Mouse (Mus musculus) lung, postnatal 25 days (tissue): ENCODE data around the gene Bace2.

Experiments
- DNase-seq: peaks from one replicate; pipeline ENCODE4 v3.0.0; 2022; ENCODE audit warnings: low spot score

Gene Bace2

GRCm38 (mm10) chr16:97356499-97357187 lies at the start of gene Bace2:
Gene Bace2, plus strand, starts transcription at chr16:97356742.
- DNase-seq: peak; percentile 59

DNA sequence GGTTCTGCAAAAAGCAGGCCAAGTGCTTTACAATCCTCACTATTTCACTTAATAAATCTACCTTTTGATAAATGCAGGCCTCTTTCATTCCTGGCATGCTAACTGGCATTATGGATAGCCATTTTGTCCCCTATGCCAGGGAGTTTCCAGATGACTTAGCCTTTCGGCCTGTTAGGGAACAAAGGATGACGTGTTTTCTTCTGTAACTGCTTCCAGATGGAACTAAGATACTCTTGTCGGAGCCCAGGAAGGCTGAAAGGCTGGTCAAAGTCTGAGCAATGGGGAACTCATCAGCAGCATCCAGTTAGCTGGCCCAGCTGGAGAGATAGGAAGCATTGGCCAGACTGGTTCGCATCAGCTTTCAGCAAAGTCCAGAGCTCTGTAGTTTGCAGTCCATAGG lies 48.9 kb upstream of the Bace2 start:
- no peak for DNase-seq

DNA sequence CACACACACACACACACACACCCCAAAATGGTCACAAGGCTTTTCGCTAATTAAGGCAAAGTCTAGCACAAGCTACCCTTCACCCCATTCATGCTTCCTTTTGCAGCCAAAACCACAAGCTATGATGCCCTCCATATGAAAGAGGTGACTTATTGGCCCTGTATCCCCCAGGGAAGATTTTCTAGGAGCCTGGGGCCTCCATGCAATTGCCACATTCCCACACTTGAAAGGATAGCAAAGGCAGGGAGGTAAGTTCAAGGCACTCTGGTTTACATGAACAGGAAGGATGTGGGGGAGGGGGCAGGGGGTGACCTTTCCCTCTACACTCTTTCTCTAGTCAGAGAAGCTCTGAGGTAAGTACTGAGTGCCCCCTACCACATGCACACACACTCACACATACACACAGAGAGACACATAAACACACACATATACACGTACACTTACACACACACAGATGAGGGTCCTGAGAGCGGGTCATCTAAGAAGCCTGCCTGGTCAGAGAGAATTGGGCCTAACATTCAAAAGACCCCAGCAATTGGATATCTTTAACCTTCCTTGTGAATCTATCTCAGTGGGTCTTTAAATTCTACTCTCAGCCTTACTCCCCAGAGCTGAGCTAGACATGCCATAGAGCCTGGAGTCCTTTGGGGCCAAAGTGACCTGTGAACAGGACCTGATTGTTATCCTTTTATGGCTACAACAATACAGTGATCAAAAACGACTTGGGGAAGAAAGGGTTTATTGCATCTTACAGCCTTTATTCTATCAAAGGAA lies 46.6 kb upstream of the Bace2 start:
- no peak for DNase-seq

- no peak for DNase-seq
These were observed 46.0 kb upstream of the Bace2 start for GRCm38 (mm10) chr16:97310570-97310846.

GRCm38 (mm10) chr16:97312960-97313686 lies 43.4 kb upstream of the Bace2 start:
- peak; percentile 66 for DNase-seq

GRCm38 (mm10) chr16:97321576-97321975 lies 35.0 kb upstream of the Bace2 start:
- no peak for DNase-seq

DNA sequence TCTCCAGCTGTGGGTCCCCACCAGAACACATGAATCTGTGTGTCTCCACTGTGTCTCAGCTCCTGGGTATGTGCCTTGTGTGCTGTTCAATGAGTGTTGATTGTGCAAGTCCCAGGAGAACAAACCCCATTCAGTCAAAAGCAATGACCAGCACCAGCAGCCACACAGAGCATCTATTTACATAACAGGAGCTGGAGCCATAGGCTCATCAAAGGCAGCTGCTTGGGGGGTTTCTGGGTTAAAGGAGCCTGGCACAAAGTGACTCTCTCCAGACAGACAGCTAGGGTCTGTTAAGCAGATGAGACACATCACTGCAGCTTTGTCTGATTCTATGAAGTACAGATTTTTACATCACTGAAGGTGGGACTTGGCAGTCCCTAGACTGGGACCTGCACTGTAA lies 33.9 kb upstream of the Bace2 start:
- DNase-seq: no peak

DNA sequence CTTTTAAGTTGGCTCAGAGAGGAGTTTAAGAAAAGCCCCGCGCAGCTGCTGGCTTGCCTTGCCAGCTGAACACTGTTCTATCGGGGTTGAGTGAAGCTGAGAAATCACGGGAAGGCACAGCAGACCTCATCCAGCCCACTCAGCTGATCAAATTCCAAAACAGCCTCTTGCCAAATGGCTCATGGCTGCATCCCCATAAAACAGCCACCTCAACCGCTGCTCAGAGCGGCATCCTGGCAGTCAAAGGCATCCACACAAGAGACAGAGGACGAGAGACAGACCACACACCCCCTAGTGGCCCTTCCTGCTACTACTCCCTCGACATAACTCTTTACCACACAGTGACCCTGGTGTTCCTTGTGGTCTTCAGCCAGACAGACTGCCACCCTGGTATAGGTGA lies 30.6 kb upstream of the Bace2 start:
- DNase-seq: no peak

GRCm38 (mm10) chr16:97328602-97329001 lies 27.9 kb upstream of the Bace2 start:
- no peak for DNase-seq

GRCm38 (mm10) chr16:97353013-97353412 lies 3.5 kb upstream of the Bace2 start:
- DNase-seq: no peak

DNA sequence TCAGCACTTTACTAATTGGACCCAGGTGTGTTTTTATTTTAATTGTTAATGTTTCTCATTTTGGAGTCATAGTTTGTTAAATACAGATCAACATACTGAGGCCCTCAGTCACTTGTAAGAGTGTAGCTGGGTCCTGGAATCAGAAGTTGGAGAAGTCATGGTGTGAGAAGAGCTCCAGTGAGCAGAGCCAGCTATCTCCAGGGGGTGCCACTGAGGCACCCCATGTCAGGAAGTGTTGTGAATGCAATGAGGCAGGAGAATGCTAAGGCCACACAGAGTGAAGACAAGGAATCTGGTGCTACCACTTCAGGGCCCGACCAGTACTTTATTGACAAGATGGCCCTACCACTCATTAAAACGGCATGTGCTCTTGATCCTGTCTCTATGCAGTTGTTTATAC lies 1.9 kb upstream of the Bace2 start:
- no peak for DNase-seq

DNA sequence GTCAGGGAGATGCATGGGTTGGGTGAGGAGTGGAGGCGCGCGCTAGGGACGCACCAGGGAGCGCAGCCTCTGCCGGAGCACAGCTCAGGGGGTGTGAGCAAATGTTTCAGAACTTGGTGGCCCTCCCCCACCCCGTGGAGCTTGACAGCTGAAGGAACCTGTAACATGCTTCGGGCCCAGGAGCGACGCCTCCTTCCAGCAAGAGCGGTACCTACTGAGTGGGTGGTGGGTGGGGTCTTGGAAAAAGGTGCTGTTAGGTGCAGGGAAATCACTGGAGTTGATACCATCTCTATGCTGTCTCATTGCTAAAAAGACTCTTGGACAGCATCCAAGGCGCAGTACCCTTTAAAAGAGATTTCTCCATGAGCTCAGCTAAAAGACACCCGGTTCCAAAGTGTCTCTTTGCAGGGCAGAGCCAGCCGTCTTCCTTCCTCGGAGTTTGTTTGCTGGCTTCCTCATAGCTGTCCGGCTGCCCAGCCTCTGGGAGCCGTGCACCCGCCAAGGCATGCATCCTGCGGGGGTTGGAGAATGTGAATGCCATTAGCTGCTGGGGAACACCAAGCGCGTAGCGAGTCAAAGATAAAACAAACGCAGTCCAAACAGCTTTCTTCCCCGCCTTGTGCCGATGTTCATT lies 763 bp downstream of the Bace2 start:
- peak; percentile 35 for DNase-seq

DNA sequence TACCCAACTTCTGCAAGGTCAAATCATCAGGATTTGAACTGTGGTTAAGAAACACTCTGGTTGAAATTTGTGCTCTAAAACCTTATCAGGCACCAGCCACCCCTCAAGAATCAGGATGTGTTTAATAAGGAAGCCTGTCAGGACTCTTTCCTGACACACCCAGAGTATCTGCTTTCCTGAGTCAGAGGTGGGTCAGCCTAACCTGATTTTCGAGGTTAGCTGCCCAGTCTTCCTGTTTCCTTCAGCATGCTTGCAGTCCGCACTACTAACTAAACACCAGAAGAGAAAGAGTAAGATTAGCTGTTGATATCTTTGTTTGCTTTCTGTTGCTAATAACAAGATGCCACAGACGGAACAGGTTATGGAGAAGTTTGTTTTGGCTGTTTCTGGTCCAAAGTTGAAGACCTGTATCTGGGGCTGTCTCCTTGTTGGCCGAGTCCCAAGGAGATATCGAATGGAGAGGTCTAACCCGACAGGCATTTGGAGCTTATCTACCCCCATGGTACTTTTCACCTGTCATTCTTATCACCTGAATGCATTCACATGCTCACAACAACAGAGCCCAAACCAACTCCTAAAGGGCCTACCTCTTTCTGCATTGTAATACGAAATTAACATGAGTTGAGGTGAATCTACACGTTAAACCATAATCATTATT lies 5.8 kb downstream of the Bace2 start:
- peak; percentile 18 for DNase-seq

GRCm38 (mm10) chr16:97366141-97366540 lies 9.6 kb downstream of the Bace2 start:
- DNase-seq: no peak

DNA sequence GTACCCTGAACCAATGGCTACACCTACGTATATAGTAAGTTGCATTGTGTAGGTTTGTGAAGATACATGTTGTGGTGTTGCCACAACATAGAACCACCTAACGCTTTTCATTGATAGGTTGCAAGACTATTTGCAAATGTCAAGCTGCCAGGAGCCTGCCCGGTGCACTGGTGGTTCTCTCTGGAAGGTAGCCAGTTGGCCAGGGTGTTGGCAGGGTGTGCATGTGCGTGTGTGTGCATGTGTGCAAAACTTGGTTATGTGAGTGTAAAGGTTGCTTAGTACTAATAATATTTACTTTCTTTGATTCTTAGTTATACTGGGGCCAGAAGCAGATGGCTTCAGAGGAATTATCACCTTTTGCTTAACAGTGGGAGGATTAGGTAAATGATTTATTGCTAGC lies 13.7 kb downstream of the Bace2 start:
- DNase-seq: no peak

DNA sequence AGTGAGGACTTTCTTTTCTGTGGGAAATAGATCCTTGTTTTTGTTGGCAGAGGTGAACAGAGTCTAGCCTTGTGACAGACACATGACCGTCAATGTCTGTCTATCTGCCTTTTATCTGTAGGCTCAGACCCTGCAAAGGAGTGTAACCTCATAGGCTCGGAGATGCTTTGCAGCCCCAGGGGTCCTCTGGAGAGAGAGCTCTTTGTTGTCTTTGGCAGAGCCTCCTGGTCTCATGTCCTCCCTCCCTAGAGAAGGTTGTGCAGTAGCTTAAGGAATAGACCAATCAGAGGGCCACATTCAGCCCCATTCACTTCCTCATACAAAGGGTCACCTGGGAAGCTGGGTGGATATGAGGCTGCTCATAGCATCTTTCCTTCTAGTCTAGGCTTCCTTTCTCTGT lies 31.4 kb downstream of the Bace2 start:
- no peak for DNase-seq

GRCm38 (mm10) chr16:97391289-97391688 lies 34.7 kb downstream of the Bace2 start:
- DNase-seq: peak; percentile 8

DNA sequence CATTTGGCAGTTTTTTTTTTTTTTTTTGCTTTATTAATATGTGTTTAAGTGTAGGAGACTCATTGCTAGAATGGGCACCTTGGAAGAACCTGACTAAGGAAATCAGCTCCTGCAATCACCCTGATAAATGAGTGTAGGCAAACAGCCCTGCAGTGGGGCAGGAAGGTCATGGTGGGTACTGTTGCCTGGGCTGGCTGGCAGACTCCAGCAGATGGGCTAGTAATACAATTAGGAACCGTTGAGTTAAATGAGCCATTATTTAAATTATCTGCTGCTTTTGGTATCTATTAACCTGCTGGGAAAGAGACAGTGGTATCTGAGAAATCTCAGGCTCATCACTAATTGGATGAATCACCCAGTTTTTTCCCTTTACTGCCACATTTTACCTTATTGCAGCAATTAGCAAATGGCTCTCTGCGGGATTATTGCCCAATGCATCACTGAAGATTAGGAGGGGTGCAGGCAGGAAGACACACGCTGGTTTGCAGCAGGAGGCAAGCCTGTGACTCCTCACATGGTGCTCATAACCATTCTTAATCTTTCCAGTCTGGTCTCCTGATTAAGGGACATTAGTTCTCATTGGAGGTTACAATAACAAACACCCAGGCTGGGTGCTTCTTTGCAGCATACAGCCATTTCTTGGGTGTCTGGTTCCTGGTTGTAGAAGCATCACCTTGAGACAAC lies 35.3 kb downstream of the Bace2 start:
- DNase-seq: no peak

DNA sequence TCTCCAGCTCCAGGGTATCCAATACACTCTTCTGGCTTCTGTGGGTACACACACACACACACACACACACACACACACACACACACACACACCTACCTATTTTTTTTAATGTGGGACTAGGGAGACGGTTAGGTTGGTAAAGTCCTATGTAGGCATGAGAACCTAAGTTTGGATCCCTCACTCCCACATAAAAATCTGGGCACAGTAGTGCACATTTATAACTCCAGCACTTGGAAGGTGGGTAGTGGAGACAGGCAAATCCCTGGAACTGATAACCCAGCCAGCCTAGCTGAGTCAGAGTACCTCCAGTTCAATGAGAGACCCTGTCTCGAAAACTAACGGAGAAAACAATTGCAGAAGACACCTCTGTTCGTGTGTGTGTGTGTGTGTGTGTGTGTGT lies 39.9 kb downstream of the Bace2 start:
- DNase-seq: no peak

DNA sequence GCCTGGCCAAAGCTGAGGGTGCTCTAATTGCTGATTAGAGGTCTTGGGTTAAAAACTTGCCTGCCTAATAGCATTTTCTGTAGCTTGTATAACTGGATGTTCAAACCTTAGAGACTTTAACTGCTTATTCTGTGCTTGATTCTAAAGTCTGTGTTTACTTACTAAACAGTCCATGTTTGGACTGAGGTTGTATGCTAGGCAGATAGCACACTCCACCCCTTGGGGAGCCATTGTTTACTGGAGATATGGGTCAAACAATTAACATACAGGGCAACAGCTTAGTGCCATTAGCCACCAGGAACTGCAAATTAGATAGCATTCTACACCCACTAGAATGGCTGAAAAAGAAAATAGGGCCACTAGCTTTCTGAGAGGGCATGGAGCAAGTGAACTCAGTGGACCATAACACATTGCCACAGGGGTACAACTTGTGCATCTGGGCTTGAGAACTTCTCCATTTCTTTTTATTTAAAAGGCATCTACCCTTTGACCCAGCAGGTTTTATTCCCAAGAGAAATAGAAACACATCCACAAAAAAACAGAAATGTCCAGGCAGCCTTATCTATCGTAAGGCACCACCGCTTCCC lies 41.5 kb downstream of the Bace2 start:
- DNase-seq: no peak

- no peak for DNase-seq
These were observed 43.4 kb downstream of the Bace2 start for GRCm38 (mm10) chr16:97399991-97400390.
